Mouse (Mus musculus) neural tube, embryonic 13.5 days (tissue): ENCODE data around the gene Bcl11a. TPM values are rescaled to one million over a fixed set of nuclear protein-coding genes. Genes with fewer than 3 reads are reported as not detected.

Experiments
- ATAC-seq: fragments of 200-750 bp; cut with Nextera tagmentation; 2 replicates; pipeline ENCODE4 v1.8.0; 2017; ENCODE audit warnings: low read depth, mild to moderate bottlenecking, moderate TSS enrichment, moderate library complexity
- H3K27ac ChIP-seq: fragments of 300-500 bp; sonication (generic); replicated peaks from 2 replicates; pipeline ENCODE4 v1.5.1; 2015; ENCODE audit warnings: moderate library complexity, mild to moderate bottlenecking, inconsistent platforms
- H3K27me3 ChIP-seq: fragments of 300-500 bp; sonication (generic); 2 replicates; pipeline ENCODE4 v1.6.1; 2015; ENCODE audit warnings: mild to moderate bottlenecking, inconsistent platforms
- H3K36me3 ChIP-seq: fragments of 300-500 bp; sonication (generic); 2 replicates; pipeline ENCODE4 v1.6.1; 2015; ENCODE audit warnings: mild to moderate bottlenecking, inconsistent platforms
- H3K4me1 ChIP-seq: fragments of 300-500 bp; sonication (generic); replicated peaks from 2 replicates; pipeline ENCODE4 v1.6.1; 2015; ENCODE audit warnings: inconsistent platforms
- H3K4me2 ChIP-seq: fragments of 300-500 bp; sonication (generic); 2 replicates; pipeline ENCODE4 v1.6.1; 2015; ENCODE audit warnings: inconsistent platforms, mild to moderate bottlenecking, moderate library complexity
- H3K4me3 ChIP-seq: fragments of 300-500 bp; sonication (generic); 2 replicates; pipeline ENCODE4 v1.5.1; 2015; ENCODE audit warnings: mild to moderate bottlenecking, inconsistent platforms
- H3K9ac ChIP-seq: fragments of 300-500 bp; sonication (generic); 2 replicates; pipeline ENCODE4 v1.6.1; 2015; ENCODE audit warnings: moderate library complexity, mild to moderate bottlenecking, inconsistent platforms
- H3K9me3 ChIP-seq: fragments of 300-500 bp; sonication (generic); 2 replicates; pipeline ENCODE4 v1.6.1; 2016; ENCODE audit warnings: inconsistent platforms
- WGBS: fragments of 180-500 bp; shearing (Covaris S2); methylation state at CpG from one replicate; pipeline ENCODE4 v1.1.7; 2015; 5-methylcytosine and 5-hydroxymethylcytosine counted together
- polyA plus RNA-seq: library from polyadenylated mRNA; unstranded; fragments of >200 nt; fragmentation: Nextera tagmentation; extraction: Ambion mirVana; gene quantifications from 2 replicates; pipeline ENCODE4 v1.2.1, GENCODE M21; 2015

Bcl11a gene
- polyA plus RNA-seq, 1 experiment from 2014 or later: 125 TPM

- 92% methylated on average over 2 of the region's 2 CpGs for WGBS
These were observed 60.0 kb downstream of the Bcl11a start for GRCm38 (mm10) chr11:24137891-24138290.

GRCm38 (mm10) chr11:24138600-24139375, 60.9 kb downstream of the Bcl11a start:
- Histone ChIP-seq H3K27me3 (no peaks in the 10 kb centered on the region), H3K36me3 (no peaks in the 10 kb centered on the region), H3K9me3 (no peaks in the 10 kb centered on the region), H3K27ac (no peak overlapping the region), H3K4me1 (peaks cover 39% of the 10 kb centered on the region), H3K9ac (no peak overlapping the region), H3K4me2 (no peak overlapping the region), H3K4me3 (no peak overlapping the region)
- no peak for ATAC-seq
- WGBS: 91% methylated on average over 9 of the region's 9 CpGs

More at GRCm38 (mm10) chr11:24137891-24138290, 60.0 kb downstream of the Bcl11a start:
- Histone ChIP-seq H3K4me3 (no peak overlapping the region), H3K27me3 (no peaks in the 10 kb centered on the region), H3K4me1 (peaks cover 47% of the 10 kb centered on the region), H3K27ac (no peak overlapping the region), H3K36me3 (no peaks in the 10 kb centered on the region), H3K4me2 (no peak overlapping the region), H3K9me3 (no peaks in the 10 kb centered on the region), H3K9ac (no peak overlapping the region)
- no peak for ATAC-seq

DNA sequence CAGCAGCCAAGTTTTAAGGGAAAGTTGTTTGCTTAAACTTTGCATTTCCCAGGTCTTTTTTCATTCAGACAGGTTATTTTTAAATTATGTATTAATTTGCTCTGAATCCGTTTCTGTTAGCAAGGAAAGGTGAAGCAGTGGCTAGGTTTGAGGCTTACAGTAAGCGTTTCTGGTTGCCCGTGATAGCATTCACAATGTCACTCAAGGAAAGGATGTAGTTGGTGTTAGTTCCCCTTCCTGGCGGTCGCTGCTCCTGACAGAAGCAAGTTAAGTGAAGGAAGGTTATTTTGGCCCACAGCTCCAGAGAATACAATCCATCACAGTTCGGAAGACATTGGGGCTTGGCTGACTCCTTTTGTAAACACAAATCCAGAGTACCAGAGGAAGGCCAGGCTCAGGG, 61.6 kb downstream of the Bcl11a start:
- Histone ChIP-seq H3K4me3 (no peak overlapping the region), H3K9ac (no peak overlapping the region), H3K27me3 (no peaks in the 10 kb centered on the region), H3K4me2 (no peak overlapping the region), H3K36me3 (no peaks in the 10 kb centered on the region), H3K4me1 (peaks cover 43% of the 10 kb centered on the region), H3K9me3 (no peaks in the 10 kb centered on the region), H3K27ac (no peak overlapping the region)
- no peak for ATAC-seq
- 92% methylated on average over 6 of the region's 6 CpGs for WGBS

DNA sequence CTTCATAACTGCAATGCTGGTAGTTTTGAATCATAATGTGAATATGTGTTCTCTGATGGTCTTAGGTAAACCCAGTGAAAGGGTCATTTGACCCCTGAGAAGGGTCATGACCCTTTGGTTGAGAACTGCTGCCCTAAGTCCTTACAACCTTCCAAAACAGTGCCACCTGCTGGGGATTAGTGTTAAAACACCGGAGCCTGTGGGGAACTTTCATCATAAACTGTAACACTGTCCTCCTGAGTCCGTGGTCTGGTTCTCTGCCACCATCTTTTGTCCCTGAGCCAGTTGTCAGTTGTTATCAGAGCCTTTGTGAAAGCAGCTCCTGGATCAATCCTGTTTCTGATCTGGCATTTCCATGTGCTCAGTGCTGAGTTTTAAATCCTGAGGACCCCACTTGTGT, 62.1 kb downstream of the Bcl11a start:
- H3K4me3 ChIP-seq: no peak overlapping the region
- H3K27me3 ChIP-seq: no peaks in the 10 kb centered on the region
- no peak for ATAC-seq
- whole genome bisulfite sequencing: 87% methylated on average over 2 of the region's 2 CpGs
- H3K4me1 ChIP-seq: peaks cover 48% of the 10 kb centered on the region
- H3K9me3 ChIP-seq: no peaks in the 10 kb centered on the region
- H3K27ac ChIP-seq: no peak overlapping the region
- H3K9ac ChIP-seq: no peak overlapping the region
- no peaks in the 10 kb centered on the region for H3K36me3 ChIP-seq
- no peak overlapping the region for H3K4me2 ChIP-seq

DNA sequence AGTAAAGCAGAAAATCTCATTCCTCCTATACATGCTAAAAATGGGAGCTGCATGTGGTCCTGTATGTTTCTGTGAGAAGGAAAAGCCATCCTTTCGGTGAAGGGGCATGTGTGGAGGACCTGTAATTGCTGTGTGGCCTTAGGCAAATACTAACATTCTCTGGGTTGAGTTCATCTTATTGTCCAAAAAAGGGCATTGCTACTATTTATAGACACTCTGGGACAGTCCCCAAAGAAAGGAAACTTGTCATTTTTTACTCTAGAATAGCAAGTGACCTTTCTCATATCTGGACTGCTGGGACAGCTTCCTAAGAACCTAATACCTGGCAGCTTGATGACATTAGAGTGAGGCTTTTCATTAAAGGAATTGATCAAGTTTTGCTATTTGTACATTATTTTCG, 63.1 kb downstream of the Bcl11a start:
- Histone ChIP-seq H3K27me3 (no peaks in the 10 kb centered on the region), H3K9ac (no peak overlapping the region), H3K4me1 (peaks cover 54% of the 10 kb centered on the region), H3K4me2 (no peak overlapping the region), H3K36me3 (no peaks in the 10 kb centered on the region), H3K9me3 (no peaks in the 10 kb centered on the region), H3K4me3 (no peak overlapping the region), H3K27ac (no peak overlapping the region)
- WGBS: 83% methylated on average over 2 of the region's 2 CpGs
- no peak for ATAC-seq

GRCm38 (mm10) chr11:24141479-24142251, 63.8 kb downstream of the Bcl11a start:
- no peak; the same call in 1 of the 2 replicates for ATAC-seq
- H3K36me3 ChIP-seq: no peaks in the 10 kb centered on the region
- WGBS: 68% methylated on average over 10 of the region's 10 CpGs

GRCm38 (mm10) chr11:24142316-24142715, 64.5 kb downstream of the Bcl11a start:
- Histone ChIP-seq H3K9me3 (no peaks in the 10 kb centered on the region), H3K4me1 (peaks cover 48% of the 10 kb centered on the region), H3K4me2 (no peak overlapping the region), H3K27ac (no peak overlapping the region), H3K9ac (no peak overlapping the region), H3K4me3 (no peak overlapping the region), H3K36me3 (no peaks in the 10 kb centered on the region), H3K27me3 (no peaks in the 10 kb centered on the region)
- no peak for ATAC-seq
- 73% methylated on average over 9 of the region's 9 CpGs for WGBS

More at GRCm38 (mm10) chr11:24141479-24142251, 63.8 kb downstream of the Bcl11a start:
- H3K9ac ChIP-seq: no peak overlapping the region
- peaks cover 52% of the 10 kb centered on the region for H3K4me1 ChIP-seq
- no peak overlapping the region for H3K4me3 ChIP-seq
- no peak overlapping the region for H3K27ac ChIP-seq
- no peaks in the 10 kb centered on the region for H3K9me3 ChIP-seq
- no peak overlapping the region for H3K4me2 ChIP-seq
- no peaks in the 10 kb centered on the region for H3K27me3 ChIP-seq

GRCm38 (mm10) chr11:24144159-24144946, 66.5 kb downstream of the Bcl11a start:
- ATAC-seq: no peak
- Histone ChIP-seq H3K9me3 (no peaks in the 10 kb centered on the region), H3K27ac (no peak overlapping the region), H3K4me1 (peaks cover 64% of the 10 kb centered on the region), H3K36me3 (no peaks in the 10 kb centered on the region), H3K9ac (no peak overlapping the region), H3K27me3 (no peaks in the 10 kb centered on the region), H3K4me2 (no peak overlapping the region), H3K4me3 (no peak overlapping the region)
- 84% methylated on average over 16 of the region's 16 CpGs for WGBS

DNA sequence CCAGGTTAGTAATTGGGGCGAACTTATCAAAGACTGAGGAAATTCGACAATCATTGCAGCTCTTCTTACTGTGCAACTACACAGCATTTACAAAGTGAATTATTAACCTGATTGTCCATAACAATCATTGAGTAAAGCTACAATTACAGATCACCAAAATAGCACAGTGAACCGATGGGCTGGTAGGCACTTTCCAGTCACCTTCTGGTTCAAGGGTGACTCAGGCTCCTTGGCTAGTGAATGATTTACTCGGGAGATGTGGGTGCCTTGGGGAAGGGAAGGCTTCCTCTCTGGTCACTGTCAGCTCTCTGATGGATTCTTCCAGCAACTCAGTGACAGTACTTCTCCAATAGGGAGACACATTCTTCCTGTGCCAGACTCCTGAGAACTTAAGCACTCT, 68.2 kb downstream of the Bcl11a start:
- H3K27ac ChIP-seq: no peak overlapping the region
- H3K4me1 ChIP-seq: peaks cover 69% of the 10 kb centered on the region
- WGBS: 89% methylated on average over 4 of the region's 4 CpGs
- H3K4me3 ChIP-seq: no peak overlapping the region
- no peaks in the 10 kb centered on the region for H3K36me3 ChIP-seq
- H3K9me3 ChIP-seq: no peaks in the 10 kb centered on the region
- H3K27me3 ChIP-seq: no peaks in the 10 kb centered on the region
- no peak overlapping the region for H3K9ac ChIP-seq
- H3K4me2 ChIP-seq: no peak overlapping the region
- ATAC-seq: no peak

- no peak overlapping the region for H3K4me3 ChIP-seq
- no peaks in the 10 kb centered on the region for H3K27me3 ChIP-seq
- no peaks in the 10 kb centered on the region for H3K9me3 ChIP-seq
- H3K4me1 ChIP-seq: peaks cover 69% of the 10 kb centered on the region
- no peak overlapping the region for H3K4me2 ChIP-seq
- no peak overlapping the region for H3K9ac ChIP-seq
- ATAC-seq: no peak
- no peaks in the 10 kb centered on the region for H3K36me3 ChIP-seq
- no peak overlapping the region for H3K27ac ChIP-seq
- 61% methylated on average over 1 of the region's 1 CpGs for WGBS
These were observed 68.6 kb downstream of the Bcl11a start for GRCm38 (mm10) chr11:24146437-24146836.

DNA sequence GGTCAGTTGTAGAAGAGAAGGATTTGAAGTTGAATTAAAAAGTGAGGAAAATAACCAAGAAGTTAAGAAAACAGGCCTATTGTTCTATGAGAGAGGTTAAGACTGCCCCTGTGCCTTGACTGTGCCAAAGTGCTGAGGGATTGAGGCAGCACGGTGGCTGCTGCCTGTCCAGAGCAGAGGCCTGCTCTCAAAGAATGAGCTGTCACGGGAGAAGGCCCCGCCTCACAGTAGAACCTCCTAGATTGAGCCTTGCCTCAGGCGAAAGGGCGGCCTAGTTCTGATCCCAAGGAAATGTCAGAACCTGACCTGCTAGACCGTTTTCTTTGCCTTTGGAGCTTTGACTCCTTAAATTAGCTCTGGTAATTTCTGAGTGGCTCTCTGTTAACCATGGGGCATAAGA, 69.8 kb downstream of the Bcl11a start:
- Histone ChIP-seq H3K4me2 (no peak overlapping the region), H3K36me3 (no peaks in the 10 kb centered on the region), H3K27ac (no peak overlapping the region), H3K27me3 (no peaks in the 10 kb centered on the region), H3K9me3 (no peaks in the 10 kb centered on the region), H3K9ac (no peak overlapping the region), H3K4me1 (peaks cover 68% of the 10 kb centered on the region), H3K4me3 (no peak overlapping the region)
- no peak for ATAC-seq
- WGBS: 78% methylated on average over 6 of the region's 6 CpGs

GRCm38 (mm10) chr11:24148545-24148944, 70.7 kb downstream of the Bcl11a start:
- WGBS: 87% methylated on average over 3 of the region's 3 CpGs
- Histone ChIP-seq H3K4me3 (no peak overlapping the region), H3K9ac (no peak overlapping the region), H3K9me3 (no peaks in the 10 kb centered on the region), H3K4me2 (no peak overlapping the region), H3K27ac (no peak overlapping the region), H3K36me3 (no peaks in the 10 kb centered on the region), H3K4me1 (peaks cover 76% of the 10 kb centered on the region), H3K27me3 (no peaks in the 10 kb centered on the region)
- no peak for ATAC-seq
